Mouse (Mus musculus): ENCODE data around the gene 1700014D04Rik.
"Not testable (repeated sequence)": the region's sequence is repeated elsewhere in the genome, so short reads cannot be mapped to it uniquely, and the experiment has no call there.

Gene 1700014D04Rik

GRCm38 (mm10) chr13:59735190-59735589 lies 11.4 kb downstream of the 1700014D04Rik start:
- DNase-seq (ENCODE audit: low spot score), result peak; percentile 19

- not testable (repeated sequence) for DNase-seq (ENCODE audit: low spot score)
Measured at GRCm38 (mm10) chr13:59734347-59734746, 12.2 kb downstream of the 1700014D04Rik start.

- DNase-seq (ENCODE audit: low spot score), result no peak
Measured at GRCm38 (mm10) chr13:59733936-59734335, 12.6 kb downstream of the 1700014D04Rik start.

- DNase-seq (ENCODE audit: low spot score), result no peak
Measured at GRCm38 (mm10) chr13:59731652-59732051, 14.9 kb downstream of the 1700014D04Rik start, which contains the start of gene Spata31d1d. Gene Spata31d1d (minus strand): TSS chr13:59731752.

- DNase-seq (ENCODE audit: low spot score), result peak; percentile 74
Measured at GRCm38 (mm10) chr13:59728378-59729093, 18.0 kb downstream of the 1700014D04Rik start.

- no peak for DNase-seq (ENCODE audit: low spot score)
Measured at GRCm38 (mm10) chr13:59726139-59726867, 20.2 kb downstream of the 1700014D04Rik start.

- DNase-seq (ENCODE audit: low spot score), result not testable (repeated sequence)
Measured at GRCm38 (mm10) chr13:59722089-59722488, 24.5 kb downstream of the 1700014D04Rik start.

- DNase-seq (ENCODE audit: low spot score), result no peak
Measured at GRCm38 (mm10) chr13:59719475-59719874, 27.1 kb downstream of the 1700014D04Rik start.

- DNase-seq (ENCODE audit: low spot score), result not testable (repeated sequence)
Measured at GRCm38 (mm10) chr13:59718857-59719440, 27.6 kb downstream of the 1700014D04Rik start.

- no peak for DNase-seq (ENCODE audit: low spot score)
Measured at GRCm38 (mm10) chr13:59713710-59714109, 32.8 kb downstream of the 1700014D04Rik start.

GRCm38 (mm10) chr13:59711984-59712383 lies 34.6 kb downstream of the 1700014D04Rik start, which contains the start of gene Spata31d1b:
Gene Spata31d1b (plus strand): TSS chr13:59712284.
- DNase-seq (ENCODE audit: low spot score), result not testable (repeated sequence)

GRCm38 (mm10) chr13:59710230-59710629 lies 36.3 kb downstream of the 1700014D04Rik start, which contains the start of gene Spata31d1a:
Gene Spata31d1a (minus strand): TSS chr13:59710330.
- DNase-seq (ENCODE audit: low spot score), result no peak

- no peak for DNase-seq (ENCODE audit: low spot score)
Measured at GRCm38 (mm10) chr13:59704562-59704961, 42.0 kb downstream of the 1700014D04Rik start.

- DNase-seq (ENCODE audit: low spot score), result no peak
Measured at GRCm38 (mm10) chr13:59703514-59703913, 43.0 kb downstream of the 1700014D04Rik start.

GRCm38 (mm10) chr13:59700137-59700536 lies 46.4 kb downstream of the 1700014D04Rik start:
- not testable (repeated sequence) for DNase-seq (ENCODE audit: low spot score)

- no peak for DNase-seq (ENCODE audit: low spot score)
Measured at GRCm38 (mm10) chr13:59699131-59699530, 47.4 kb downstream of the 1700014D04Rik start.

- DNase-seq (ENCODE audit: low spot score), result no peak
Measured at GRCm38 (mm10) chr13:59695781-59696180, 50.8 kb downstream of the 1700014D04Rik start.

GRCm38 (mm10) chr13:59694008-59694407 lies 52.5 kb downstream of the 1700014D04Rik start, which contains the start of gene 4921517D22Rik:
Gene 4921517D22Rik (minus strand): TSS chr13:59694108.
- DNase-seq (ENCODE audit: low spot score), result no peak

- no peak for DNase-seq (ENCODE audit: low spot score)
Measured at GRCm38 (mm10) chr13:59691478-59691877, 55.1 kb downstream of the 1700014D04Rik start.
